Mouse (Mus musculus) cortical plate, adult 2 months (tissue): ENCODE data around the gene Atp5g3. TPM values are rescaled to one million over a fixed set of nuclear protein-coding genes. Genes with fewer than 3 reads are reported as not detected.
"Not testable (repeated sequence)": the region's sequence is repeated elsewhere in the genome, so short reads cannot be mapped to it uniquely, and the experiment has no call there.

ENCODE experiments used
- H3K27ac ChIP-seq: fragments of 200-500 bp; 2 replicates; pipeline ENCODE4 v1.5.1; 2012; ENCODE audit warnings: low read length, control low read depth, inconsistent platforms; ENCODE audit not compliant: insufficient read depth
- H3K4me1 ChIP-seq: fragments of 200-500 bp; 2 replicates; pipeline ENCODE4 v1.6.1; 2011; ENCODE audit warnings: low read length; ENCODE audit not compliant: control insufficient read depth, insufficient read depth
- H3K4me3 ChIP-seq: fragments of 200-500 bp; 2 replicates; pipeline ENCODE4 v1.5.1; 2011; ENCODE audit warnings: mild to moderate bottlenecking, low read length, control low read depth; ENCODE audit not compliant: insufficient read depth
- CTCF ChIP-seq: fragments of 200-500 bp; IDR thresholded peaks from 2 replicates; pipeline ENCODE4 v1.5.1; 2011; ENCODE audit warnings: mild to moderate bottlenecking, control low read depth, low read length; ENCODE audit not compliant: insufficient read depth; ENCODE audit errors: extremely low read depth
- POLR2A ChIP-seq: fragments of 200-500 bp; IDR thresholded peaks from 2 replicates; pipeline ENCODE4 v1.6.1; 2011; ENCODE audit warnings: mild to moderate bottlenecking, low read length, control low read depth; ENCODE audit not compliant: insufficient read depth; ENCODE audit errors: extremely low read depth
- polyA plus RNA-seq: library from polyadenylated mRNA; depleted of rRNA; stranded (reverse); fragments of >200 nt; gene quantifications from 2 replicates; pipeline ENCODE4 v1.2.3, GENCODE M21; 2012

Gene Atp5g3
- polyA plus RNA-seq, 1 experiment = 773 TPM

DNA sequence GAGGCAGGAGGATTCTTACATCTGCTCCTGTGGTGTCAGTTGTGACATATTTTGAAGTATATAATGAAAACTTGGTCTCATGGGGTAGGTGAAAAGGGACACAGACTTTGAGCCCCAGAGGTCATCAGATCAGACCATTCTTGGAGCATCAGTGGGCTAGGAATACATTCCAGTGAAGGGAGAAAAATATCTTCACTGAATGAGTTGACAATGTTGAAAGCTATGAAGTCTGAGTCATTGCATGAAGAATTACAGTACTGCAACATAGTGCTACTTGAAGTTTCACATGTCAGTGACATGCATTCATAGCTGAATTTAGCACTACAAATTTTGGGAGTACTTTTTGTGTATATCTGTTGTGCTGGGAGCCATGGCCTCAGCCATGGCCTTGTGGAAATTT, 10.0 kb downstream of the Atp5g3 start:
- no peak for TF ChIP-seq CTCF
- TF ChIP-seq POLR2A = no peak
- no peak overlapping the region for H3K4me3 ChIP-seq
- no peak overlapping the region for H3K27ac ChIP-seq
- H3K4me1 ChIP-seq = no peaks in the 10 kb centered on the region

DNA sequence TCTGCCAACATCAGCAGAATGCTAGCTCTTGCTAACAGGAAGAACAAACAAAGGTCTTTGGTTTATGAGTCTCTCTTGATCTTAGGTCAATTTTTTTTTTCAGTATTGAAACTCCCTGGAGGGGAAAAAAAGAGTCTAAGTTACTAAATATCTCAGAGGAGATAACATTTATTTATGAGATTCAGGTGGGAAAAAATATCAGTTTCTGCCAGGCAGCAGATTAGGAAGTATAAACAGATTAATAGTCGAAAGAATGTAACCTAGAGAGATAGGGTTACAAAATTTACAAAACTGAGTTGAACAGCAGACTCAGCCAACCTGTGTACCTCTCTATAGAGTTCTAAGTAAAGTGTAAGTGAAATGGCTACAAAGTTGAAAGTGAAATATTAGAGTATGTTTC, 10.8 kb downstream of the Atp5g3 start:
- Histone ChIP-seq H3K4me1 (no peaks in the 10 kb centered on the region), H3K4me3 (no peak overlapping the region), H3K27ac (no peak overlapping the region)
- no peak for TF ChIP-seq CTCF
- TF ChIP-seq POLR2A = no peak

DNA sequence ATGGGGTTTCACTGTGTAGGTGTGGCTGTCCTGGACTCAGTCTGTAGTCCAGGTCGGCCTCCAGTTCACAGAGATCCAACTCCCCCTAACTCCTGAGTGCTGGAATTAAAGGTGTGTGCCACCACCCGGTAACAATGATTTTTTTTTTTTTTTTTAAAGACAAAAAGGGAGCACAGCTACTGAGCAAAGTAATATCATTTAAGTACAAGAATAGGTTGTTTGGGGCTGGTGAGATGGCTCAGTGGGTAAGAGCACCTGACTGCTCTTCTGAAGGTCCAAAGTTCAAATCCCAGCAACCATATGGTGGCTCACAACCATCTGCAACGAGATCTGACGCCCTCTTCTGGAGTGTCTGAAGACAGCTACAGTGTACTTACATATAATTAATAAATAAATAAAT, 14.2 kb downstream of the Atp5g3 start:
- not testable (repeated sequence) for H3K4me1 ChIP-seq, H3K27ac ChIP-seq, H3K4me3 ChIP-seq

DNA sequence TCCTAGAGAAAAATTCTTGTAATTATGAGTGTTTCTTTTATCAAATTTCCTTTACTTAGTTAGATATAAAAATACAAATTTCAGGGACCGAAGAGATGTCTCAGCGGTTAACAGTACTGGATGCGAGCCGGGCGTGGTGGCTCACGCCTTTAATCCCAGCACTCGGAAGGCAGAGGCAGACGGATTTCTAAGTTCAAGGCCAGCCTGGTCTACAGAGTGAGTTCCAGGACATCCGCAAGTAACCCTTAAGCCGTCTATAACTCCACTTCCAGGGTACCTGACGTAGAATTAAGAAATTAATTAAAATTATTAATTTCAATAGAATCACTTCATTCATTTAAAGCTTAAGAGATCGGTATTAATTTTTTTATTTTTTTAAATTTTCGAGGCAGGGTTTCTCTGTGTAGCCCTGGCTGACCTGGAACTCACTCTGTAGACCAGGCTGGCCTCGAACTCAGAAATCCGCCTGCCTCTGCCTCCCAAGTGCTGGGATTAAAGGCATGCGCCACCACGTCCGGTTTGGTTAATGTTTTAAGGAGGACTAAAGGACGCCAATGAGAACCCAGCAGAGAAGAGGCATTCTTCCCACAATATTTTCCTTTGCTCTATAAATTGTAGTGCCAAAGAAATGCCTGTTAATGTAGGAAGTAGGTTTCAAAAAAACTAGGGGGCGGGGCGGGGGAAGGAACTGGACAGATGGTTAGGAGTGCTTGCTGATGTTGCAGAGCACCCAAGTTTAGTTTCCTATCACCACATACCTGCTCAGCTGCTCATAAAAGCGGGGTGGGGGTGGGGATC, 17.5 kb downstream of the Atp5g3 start:
- TF ChIP-seq CTCF (no peak), POLR2A (no peak)
- no peak overlapping the region for H3K27ac ChIP-seq
- H3K4me1 ChIP-seq = peaks cover 3% of the 10 kb centered on the region
- H3K4me3 ChIP-seq = peak overlapping the region; percentile 96

DNA sequence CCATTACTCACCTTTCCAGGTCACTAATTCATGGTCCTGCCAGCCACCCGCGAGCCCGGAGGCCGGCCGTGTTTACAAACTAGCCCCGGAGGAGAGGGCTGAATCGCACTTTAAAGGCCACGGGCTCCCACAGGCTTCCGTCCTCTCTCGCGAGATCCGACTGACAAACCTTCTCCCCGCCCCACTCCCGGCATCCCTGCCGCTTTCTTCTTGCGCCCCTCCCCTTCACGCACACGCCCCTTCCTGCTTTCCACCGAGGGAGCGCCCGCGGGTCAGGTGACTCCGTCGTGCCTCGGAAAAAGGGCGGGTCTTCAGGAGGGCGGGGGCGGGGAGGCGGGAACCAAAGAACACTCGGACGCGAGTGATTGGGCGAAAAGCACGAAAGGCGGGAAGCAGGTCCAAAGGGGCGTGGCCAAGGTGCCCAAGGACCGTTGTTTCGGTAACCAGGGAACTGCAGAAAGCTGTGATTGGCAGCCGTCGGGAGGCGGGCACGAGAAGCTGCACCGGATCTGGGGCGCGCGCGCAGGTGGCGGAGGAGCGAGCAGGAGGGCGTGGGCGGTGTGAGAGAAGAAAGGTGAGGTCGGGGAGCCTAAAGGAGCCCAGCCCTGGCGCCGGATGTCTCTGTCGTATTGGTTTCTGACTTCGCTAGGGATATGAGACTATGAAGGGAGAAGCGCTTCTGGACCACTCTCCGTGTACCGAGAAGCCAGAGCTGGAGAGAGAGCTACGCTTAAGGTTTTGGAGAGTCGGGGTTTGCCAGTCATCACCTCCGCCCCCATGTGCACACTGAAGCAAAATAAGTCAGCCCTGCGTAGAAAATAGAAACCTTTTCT, 18.4 kb downstream of the Atp5g3 start, which contains the start of gene Atf2:
Atf2 (minus strand) TSS at position 176 of the 833 bp plus-strand sequence.
- H3K4me3 ChIP-seq = peak within 1 kb of the TSS; percentile 96
- H3K27ac ChIP-seq = peak within 1 kb of the TSS; percentile 79
- TF ChIP-seq CTCF (no peak), POLR2A (peak; percentile 76)
- peaks cover 3% of the 10 kb centered on the region for H3K4me1 ChIP-seq

DNA sequence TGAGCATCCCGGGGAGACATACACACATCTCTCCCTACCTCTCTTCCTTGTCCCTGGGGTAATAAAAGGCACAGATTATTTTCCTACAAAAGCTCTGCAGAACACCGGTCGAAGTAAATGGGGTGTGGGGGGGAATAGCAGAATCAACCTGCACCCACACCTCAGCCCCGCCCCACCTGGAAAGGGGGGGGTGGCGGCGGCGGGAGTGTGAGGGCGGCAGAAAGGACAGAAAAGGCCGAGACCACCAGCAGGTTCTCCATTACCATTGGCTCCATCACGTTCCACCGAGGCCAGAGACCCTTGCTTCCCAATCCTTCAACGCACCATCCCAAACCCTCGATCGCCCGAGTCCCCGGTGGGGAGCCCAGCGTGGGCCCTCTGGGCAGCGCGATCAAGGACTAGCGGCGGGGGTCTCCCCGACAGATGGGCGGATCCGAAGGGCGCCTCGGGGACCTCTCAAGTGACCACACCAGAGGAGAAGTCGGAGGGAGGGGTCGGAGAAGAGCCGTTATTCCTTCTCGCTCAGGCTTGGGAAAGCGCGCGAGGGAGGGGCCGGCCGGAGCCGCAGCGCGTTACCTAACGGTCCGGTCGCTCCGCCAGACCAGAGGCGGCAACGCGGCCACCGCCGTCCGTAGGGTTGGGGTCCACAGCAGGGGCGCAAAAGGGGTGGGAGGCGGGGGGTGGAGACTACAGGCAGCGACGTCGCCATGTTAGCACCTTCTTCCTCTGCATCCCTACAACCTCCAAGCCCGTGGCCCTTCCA, 19.2 kb downstream of the Atp5g3 start:
- Histone ChIP-seq H3K4me1 (peaks cover 3% of the 10 kb centered on the region), H3K27ac (peak overlapping the region; percentile 79), H3K4me3 (peak overlapping the region; percentile 96)
- no peak for TF ChIP-seq POLR2A
- TF ChIP-seq CTCF = no peak

DNA sequence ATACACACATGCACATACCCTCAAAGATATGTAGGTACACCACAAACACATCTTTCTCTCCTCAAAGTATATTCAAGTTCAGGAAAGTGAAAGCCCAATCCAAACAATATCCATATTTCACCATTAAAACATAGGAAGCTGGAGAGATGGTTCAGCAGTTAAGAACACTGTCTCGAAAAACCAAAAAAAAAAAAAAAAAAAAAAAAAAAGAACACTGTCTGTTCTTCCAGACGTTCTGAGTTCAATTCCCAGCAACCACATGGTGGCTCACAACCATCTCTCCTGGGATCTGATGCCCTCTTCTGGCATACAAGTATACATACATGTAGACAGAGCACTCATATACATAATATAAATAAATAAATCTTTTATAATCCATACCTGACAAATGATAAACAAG, 25.1 kb downstream of the Atp5g3 start:
- no peak overlapping the region for H3K27ac ChIP-seq
- TF ChIP-seq CTCF = no peak
- no peak for TF ChIP-seq POLR2A
- H3K4me3 ChIP-seq = no peak overlapping the region
- no peaks in the 10 kb centered on the region for H3K4me1 ChIP-seq

DNA sequence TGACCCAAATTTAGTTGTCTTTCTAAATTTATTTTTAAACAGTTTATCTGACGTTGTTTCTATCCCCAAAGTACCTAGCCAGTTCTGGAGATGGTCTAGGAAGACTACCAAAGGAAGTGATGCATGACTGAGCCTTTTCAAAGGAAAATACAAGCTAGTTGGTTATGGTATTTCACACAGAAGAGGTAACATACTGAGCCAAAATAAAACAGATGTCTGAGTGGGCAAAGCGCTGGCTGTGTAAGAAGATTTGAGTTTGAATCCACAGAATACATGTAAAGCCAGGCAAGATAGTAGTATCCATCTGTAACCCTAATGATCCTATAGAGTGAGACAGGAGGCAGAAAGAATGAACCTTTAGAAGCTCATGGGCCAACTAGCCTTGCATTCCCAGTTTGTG, 33.2 kb downstream of the Atp5g3 start:
- Histone ChIP-seq H3K4me3 (no peak overlapping the region), H3K27ac (no peak overlapping the region), H3K4me1 (no peaks in the 10 kb centered on the region)
- no peak for TF ChIP-seq CTCF

DNA sequence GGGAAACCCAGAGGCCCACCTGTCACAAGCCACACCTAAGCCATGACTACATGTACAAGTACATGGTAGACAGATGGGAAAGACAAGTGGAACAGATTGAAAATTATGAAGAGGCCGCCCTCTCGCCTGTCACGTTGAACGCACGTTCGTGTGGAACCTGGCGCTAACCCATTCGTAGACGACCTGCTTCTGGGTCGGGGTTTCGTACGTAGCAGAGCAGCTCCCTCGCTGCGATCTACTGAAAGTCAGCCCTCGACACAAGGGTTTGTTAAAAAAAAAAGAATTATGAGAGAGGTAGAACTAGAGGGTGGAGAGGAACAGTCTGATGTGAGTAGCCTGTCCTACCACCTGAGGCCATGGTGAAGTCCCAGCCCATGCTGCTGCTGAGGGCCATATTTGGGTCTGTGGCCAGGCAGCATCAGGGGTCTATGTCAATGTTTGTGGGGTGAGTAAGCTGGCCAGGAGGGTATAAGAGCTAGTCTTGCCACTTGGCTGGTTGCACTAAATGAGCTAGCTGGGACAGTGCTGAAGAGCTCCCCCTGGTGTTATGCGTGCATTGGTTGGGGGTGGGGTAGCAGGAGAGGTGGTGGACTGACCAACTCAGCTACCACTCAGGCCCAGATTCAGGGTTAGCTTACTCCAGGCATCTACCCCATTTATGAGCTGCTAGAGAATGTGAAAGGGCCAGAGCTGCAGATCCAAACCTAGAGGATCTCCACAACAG, 43.2 kb downstream of the Atp5g3 start:
- Histone ChIP-seq H3K4me1 (no peaks in the 10 kb centered on the region), H3K4me3 (no peak overlapping the region), H3K27ac (no peak overlapping the region)
- no peak for TF ChIP-seq POLR2A
- peak; percentile 44; the same call in 1 of the 2 replicates for TF ChIP-seq CTCF
